22 mouse cellular contexts compared by ENCODE assay signal in genomic region chr6:141455335-141455734, GRCm38 (mm10).
DNase-seq lines count a peak whose midpoint lies in the region; ATAC-seq and TF ChIP-seq lines count a peak whose summit lies in the region.
"Had no signal": no experiment of that assay in that cellular context is flagged by ENCODE, and none has a peak within 500 bp of the region (broad histone marks: within the 10 kb centered on the region; RNA-seq: fewer than 3 reads in every experiment).

No protein-coding gene starts in this region.

- no peaks in the 10 kb centered on the region for H3K9me3 ChIP-seq in kidney, embryonic 14.5 days (ENCODE audit: control insufficient read depth, low read length)
- H3K9me3 ChIP-seq in kidney, embryonic 16.5 days (ENCODE audit: low read length): no peaks in the 10 kb centered on the region
- no peaks in the 10 kb centered on the region for H3K9me3 ChIP-seq in lung, postnatal 0 days (ENCODE audit: low read length)
- H3K9me3 ChIP-seq: embryonic facial prominence, embryonic 13.5 days; embryonic facial prominence, embryonic 15.5 days; forebrain, embryonic 10.5 days; forebrain, embryonic 12.5 days had no signal

- 60% methylated on average over 5 of the region's 5 CpGs for WGBS in kidney, embryonic 14.5 days
- WGBS in kidney, embryonic 16.5 days: 50% methylated on average over 5 of the region's 5 CpGs
- WGBS in lung, postnatal 0 days: 58% methylated on average over 5 of the region's 5 CpGs
- WGBS in lung, adult 2 months: 43% methylated on average over 5 of the region's 5 CpGs

- no peak overlapping the region for H3K4me2 ChIP-seq in kidney, embryonic 14.5 days (replicated peaks; ENCODE audit: low read depth, low read length)
- 0 out of 2 replicates have a peak overlapping the region, but pooled peaks have one; percentile 35 for H3K4me2 ChIP-seq in kidney, embryonic 16.5 days (replicated peaks; ENCODE audit: low read depth, low read length)
- H3K4me2 ChIP-seq in lung, postnatal 0 days (replicated peaks; ENCODE audit: low read depth, low read length): no peak overlapping the region
- H3K4me2 ChIP-seq: embryonic facial prominence, embryonic 13.5 days; embryonic facial prominence, embryonic 15.5 days; forebrain, embryonic 12.5 days had no signal

- no peak overlapping the region for H3K27ac ChIP-seq in kidney, embryonic 14.5 days (ENCODE audit: low read depth, low read length)
- H3K27ac ChIP-seq in kidney, embryonic 16.5 days (ENCODE audit: low read length): no peak overlapping the region
- H3K27ac ChIP-seq in lung, postnatal 0 days (ENCODE audit: low read length): no peak overlapping the region
- H3K27ac ChIP-seq: embryonic facial prominence, embryonic 13.5 days; embryonic facial prominence, embryonic 15.5 days; forebrain, embryonic 10.5 days; forebrain, embryonic 12.5 days had no signal

- no peaks in the 10 kb centered on the region for H3K36me3 ChIP-seq in kidney, embryonic 14.5 days (ENCODE audit: control insufficient read depth, insufficient read depth, low read length)
- no peaks in the 10 kb centered on the region for H3K36me3 ChIP-seq in kidney, embryonic 16.5 days (ENCODE audit: insufficient read depth, low read length)
- H3K36me3 ChIP-seq in lung, postnatal 0 days (ENCODE audit: insufficient read depth, low read length): no peaks in the 10 kb centered on the region
- H3K36me3 ChIP-seq: embryonic facial prominence, embryonic 13.5 days; embryonic facial prominence, embryonic 15.5 days; forebrain, embryonic 10.5 days; forebrain, embryonic 12.5 days had no signal

- TF ChIP-seq EP300 in lung, postnatal 0 days (IDR thresholded peaks at IDR 0.05): no peak

- H3K4me3 ChIP-seq in kidney, embryonic 14.5 days (ENCODE audit: low read length): no peak overlapping the region
- H3K4me3 ChIP-seq in kidney, embryonic 16.5 days (ENCODE audit: low read length): no peak overlapping the region
- H3K4me3 ChIP-seq in lung, postnatal 0 days (ENCODE audit: low read depth, low read length): no peak overlapping the region
- H3K4me3 ChIP-seq in lung, adult 2 months (replicated peaks; ENCODE audit: extremely low read depth, low read depth, low read length): no peak overlapping the region
- H3K4me3 ChIP-seq: embryonic facial prominence, embryonic 13.5 days; embryonic facial prominence, embryonic 15.5 days; erythroblast, embryonic 14.5 days; forebrain, embryonic 10.5 days; forebrain, embryonic 12.5 days had no signal

- no peak overlapping the region for H3K9ac ChIP-seq in kidney, embryonic 14.5 days (ENCODE audit: low read depth, low read length)
- no peak overlapping the region for H3K9ac ChIP-seq in kidney, embryonic 16.5 days (replicated peaks; ENCODE audit: low read length)
- no peak overlapping the region for H3K9ac ChIP-seq in lung, postnatal 0 days (replicated peaks; ENCODE audit: low read depth)
- H3K9ac ChIP-seq: embryonic facial prominence, embryonic 13.5 days; embryonic facial prominence, embryonic 15.5 days; forebrain, embryonic 12.5 days had no signal

- H3K27me3 ChIP-seq in kidney, embryonic 14.5 days (ENCODE audit: control insufficient read depth, insufficient read depth, low read length): no peaks in the 10 kb centered on the region
- no peaks in the 10 kb centered on the region for H3K27me3 ChIP-seq in kidney, embryonic 16.5 days (ENCODE audit: insufficient read depth, low read length)
- H3K27me3 ChIP-seq in lung, postnatal 0 days (replicated peaks; ENCODE audit: insufficient read depth, low read length): no peaks in the 10 kb centered on the region
- H3K27me3 ChIP-seq: embryonic facial prominence, embryonic 13.5 days; embryonic facial prominence, embryonic 15.5 days; forebrain, embryonic 12.5 days had no signal

- no peak for TF ChIP-seq CTCF in lung, postnatal 0 days (IDR thresholded peaks at IDR 0.05)
- TF ChIP-seq CTCF in lung, adult 2 months (IDR thresholded peaks at IDR 0.05; ENCODE audit: insufficient read depth, low read length): no peak

- no peak for TF ChIP-seq POLR2A in lung, adult 2 months (IDR thresholded peaks at IDR 0.05; ENCODE audit: borderline replicate concordance, extremely low read depth, low read depth, low read length)

- H3K4me1 ChIP-seq in kidney, embryonic 14.5 days (ENCODE audit: control insufficient read depth, insufficient read depth, low read length): 0 out of 2 replicates have a peak, but pooled peaks cover 3% of the 10 kb centered on the region
- peaks cover 10% of the 10 kb centered on the region for H3K4me1 ChIP-seq in kidney, embryonic 16.5 days (ENCODE audit: insufficient read depth, low read length)
- H3K4me1 ChIP-seq in lung, postnatal 0 days (ENCODE audit: insufficient read depth, low read depth, low read length): no peaks in the 10 kb centered on the region
- H3K4me1 ChIP-seq in lung, adult 2 months (ENCODE audit: control insufficient read depth, insufficient read depth, low read length): peaks cover 7% of the 10 kb centered on the region
- H3K4me1 ChIP-seq: forebrain, embryonic 10.5 days; forebrain, embryonic 12.5 days had no signal

- DNase-seq in kidney, postnatal 25 days: no peak
- DNase-seq in kidney, postnatal 4 days: no peak
- peak; percentile 27 for DNase-seq in lung, postnatal 0 days (ENCODE audit: low spot score)
- DNase-seq in lung, adult 2 months: no peak
- DNase-seq: adrenal gland, adult 2 months; adrenal gland, postnatal 10 days; adrenal gland, postnatal 25 days; cerebellum, adult 11 months; cerebellum, adult 18-20 months; cerebellum, adult 8-10 months; cerebellum, adult 9-11 months; cerebellum, postnatal 14 days; cerebellum, postnatal 36 days; embryo, embryonic 11 days had no signal

- ATAC-seq in kidney, embryonic 14.5 days (ENCODE audit: low FRiP score, low TSS enrichment): peak; percentile 62
- peak; percentile 62; the same call in 1 of the 2 replicates for ATAC-seq in kidney, embryonic 16.5 days (ENCODE audit: low FRiP score, low TSS enrichment)
- peak; percentile 44 for ATAC-seq in lung, postnatal 0 days
- ATAC-seq: forebrain, embryonic 14.5 days had no signal
